In genomic region chr6:124480295-124480694, GRCm38 (mm10) we compare ENCODE assay signal across 9 mouse cellular contexts. TPM values are rescaled to one million over a fixed set of nuclear protein-coding genes. Genes with fewer than 3 reads are reported as not detected.
DNase-seq lines count a peak whose midpoint lies in the region; ATAC-seq lines count a peak whose summit lies in the region.
"Had no signal": no experiment of that assay in that cellular context is flagged by ENCODE, and none has a peak within 500 bp of the region (broad histone marks: within the 10 kb centered on the region; RNA-seq: fewer than 3 reads in every experiment).

No protein-coding gene starts in this region.

- H3K4me2 ChIP-seq in forebrain, embryonic 14.5 days (ENCODE audit: low read length), result no peak overlapping the region
- no peak overlapping the region for H3K4me2 ChIP-seq in forebrain, embryonic 11.5 days (ENCODE audit: low read depth, low read length, severe bottlenecking)
- no peak overlapping the region for H3K4me2 ChIP-seq in liver, embryonic 16.5 days (ENCODE audit: low read depth, low read length)
- no peak overlapping the region for H3K4me2 ChIP-seq in liver, embryonic 12.5 days
- H3K4me2 ChIP-seq: heart, embryonic 11.5 days had no signal

- DNase-seq in forebrain, embryonic 14.5 days (ENCODE audit: low spot score), result peak; percentile 73
- no peak for DNase-seq in forebrain, embryonic 11.5 days (ENCODE audit: low spot score)
- peak; percentile 78 for DNase-seq in brain, adult 2 months (ENCODE audit: low read depth, low spot score)
- peak; percentile 23 to 30 for DNase-seq in natural killer cell, adult 2 months (ENCODE audit: low spot score in 2 of 2)
- no peak for DNase-seq in gastrocnemius, postnatal 14 days
- no peak for DNase-seq in frontal cortex, postnatal 14 days (ENCODE audit: low spot score in 2 of 2)

- no peak overlapping the region for H3K9ac ChIP-seq in forebrain, embryonic 14.5 days (ENCODE audit: low read length)
- no peak overlapping the region for H3K9ac ChIP-seq in forebrain, embryonic 11.5 days (ENCODE audit: low read length)
- H3K9ac ChIP-seq in liver, embryonic 16.5 days (ENCODE audit: low read depth, low read length), result no peak overlapping the region
- no peak overlapping the region for H3K9ac ChIP-seq in liver, embryonic 12.5 days

- ATAC-seq in forebrain, embryonic 14.5 days, result no peak
- ATAC-seq in forebrain, embryonic 11.5 days (replicated peaks; ENCODE audit: low FRiP score), result no peak
- no peak for ATAC-seq in liver, embryonic 16.5 days (ENCODE audit: low read depth)
- no peak for ATAC-seq in liver, embryonic 12.5 days

- H3K4me3 ChIP-seq in forebrain, embryonic 14.5 days (ENCODE audit: low read depth, low read length), result no peak overlapping the region
- H3K4me3 ChIP-seq in forebrain, embryonic 11.5 days (ENCODE audit: low read depth, low read length), result no peak overlapping the region
- no peak overlapping the region for H3K4me3 ChIP-seq in liver, embryonic 16.5 days (ENCODE audit: low read depth, low read length)
- no peak overlapping the region for H3K4me3 ChIP-seq in liver, embryonic 12.5 days

- H3K27me3 ChIP-seq in forebrain, embryonic 14.5 days (replicated peaks; ENCODE audit: control insufficient read depth, insufficient read depth, low read length), result no peaks in the 10 kb centered on the region
- no peaks in the 10 kb centered on the region for H3K27me3 ChIP-seq in forebrain, embryonic 11.5 days (ENCODE audit: control insufficient read depth, insufficient read depth, low read length)
- no peaks in the 10 kb centered on the region for H3K27me3 ChIP-seq in liver, embryonic 16.5 days (ENCODE audit: control insufficient read depth, insufficient read depth, low read depth, low read length)
- 0 out of 2 replicates have a peak, but pooled peaks cover 3% of the 10 kb centered on the region for H3K27me3 ChIP-seq in liver, embryonic 12.5 days (replicated peaks)

- 60% methylated on average over 4 of the region's 4 CpGs for WGBS in forebrain, embryonic 14.5 days
- 55% methylated on average over 4 of the region's 4 CpGs for WGBS in forebrain, embryonic 11.5 days
- 33% methylated on average over 4 of the region's 4 CpGs for WGBS in liver, embryonic 16.5 days (ENCODE audit: insufficient replicate concordance)
- 38% methylated on average over 4 of the region's 4 CpGs for WGBS in liver, embryonic 12.5 days (ENCODE audit: insufficient replicate concordance)

- H3K4me1 ChIP-seq in forebrain, embryonic 14.5 days (ENCODE audit: control insufficient read depth, insufficient read depth, low read length), result no peaks in the 10 kb centered on the region
- no peaks in the 10 kb centered on the region for H3K4me1 ChIP-seq in forebrain, embryonic 11.5 days (replicated peaks; ENCODE audit: control insufficient read depth, insufficient read depth, low read length)
- peaks cover 32% of the 10 kb centered on the region for H3K4me1 ChIP-seq in liver, embryonic 16.5 days (ENCODE audit: control insufficient read depth, low read depth, low read length)
- H3K4me1 ChIP-seq in liver, embryonic 12.5 days, result peaks cover 39% of the 10 kb centered on the region

- intact Hi-C loops in gastrocnemius, postnatal 14 days (cut with DNase I; ENCODE audit: low total_unique reads), result no loop called here

- H3K36me3 ChIP-seq in forebrain, embryonic 14.5 days (ENCODE audit: control insufficient read depth, insufficient read depth, low read length), result no peaks in the 10 kb centered on the region
- no peaks in the 10 kb centered on the region for H3K36me3 ChIP-seq in forebrain, embryonic 11.5 days (ENCODE audit: control insufficient read depth, insufficient read depth, low read length)
- H3K36me3 ChIP-seq in liver, embryonic 16.5 days (ENCODE audit: control insufficient read depth, insufficient read depth), result no peaks in the 10 kb centered on the region
- no peaks in the 10 kb centered on the region for H3K36me3 ChIP-seq in liver, embryonic 12.5 days

- no peak overlapping the region for H3K27ac ChIP-seq in forebrain, embryonic 14.5 days (ENCODE audit: low read depth, low read length)
- H3K27ac ChIP-seq in forebrain, embryonic 11.5 days (ENCODE audit: low read depth, low read length), result no peak overlapping the region
- H3K27ac ChIP-seq in liver, embryonic 16.5 days (ENCODE audit: low read length), result 0 out of 2 replicates have a peak overlapping the region, but pooled peaks have one; percentile 10
- no peak overlapping the region for H3K27ac ChIP-seq in liver, embryonic 12.5 days

- H3K9me3 ChIP-seq in forebrain, embryonic 14.5 days (replicated peaks; ENCODE audit: control insufficient read depth, low read length), result no peaks in the 10 kb centered on the region
- H3K9me3 ChIP-seq in forebrain, embryonic 11.5 days (ENCODE audit: control insufficient read depth, low read length), result no peaks in the 10 kb centered on the region
- H3K9me3 ChIP-seq in liver, embryonic 16.5 days (replicated peaks; ENCODE audit: control insufficient read depth, low read length), result no peaks in the 10 kb centered on the region
- no peaks in the 10 kb centered on the region for H3K9me3 ChIP-seq in liver, embryonic 12.5 days (replicated peaks)

RNA-seq across cellular contexts. Expression of gene C1rl, which starts 12.6 kb away (rescaled TPM):
- polyA plus RNA-seq in forebrain, embryonic 14.5 days (2014; fragmentation: Nextera tagmentation; extraction: Ambion mirVana), result 0.17 and 0.27 TPM in 2 replicates
- 0.08 and 0.21 TPM in 2 replicates for polyA plus RNA-seq in forebrain, embryonic 11.5 days (2014; fragmentation: Nextera tagmentation; extraction: Ambion mirVana)
- 14.1 and 15.8 TPM in 2 replicates for polyA plus RNA-seq in liver, embryonic 16.5 days (2015; fragmentation: Nextera tagmentation; extraction: Ambion mirVana)
- 4.4 and 4.5 TPM in 2 replicates for polyA plus RNA-seq in liver, embryonic 12.5 days (2016; fragmentation: Nextera tagmentation; extraction: Ambion mirVana)
- 1 to 10 TPM in 1 of 2 experiments, under 1 TPM in 1; 0.64 to 1.2 TPM for total RNA-seq in gastrocnemius, postnatal 14 days (2021)

RNA-seq across cellular contexts. Expression of gene Clstn3, which starts 15.7 kb away (rescaled TPM):
- polyA plus RNA-seq in forebrain, embryonic 14.5 days (2014; fragmentation: Nextera tagmentation; extraction: Ambion mirVana), result 34.1 and 48.7 TPM in 2 replicates
- polyA plus RNA-seq in forebrain, embryonic 11.5 days (2014; fragmentation: Nextera tagmentation; extraction: Ambion mirVana), result 12.8 and 15.2 TPM in 2 replicates
- 4.9 and 5.1 TPM in 2 replicates for polyA plus RNA-seq in liver, embryonic 16.5 days (2015; fragmentation: Nextera tagmentation; extraction: Ambion mirVana)
- 4.1 and 5.0 TPM in 2 replicates for polyA plus RNA-seq in liver, embryonic 12.5 days (2016; fragmentation: Nextera tagmentation; extraction: Ambion mirVana)
- 1 to 10 TPM in 1 of 2 experiments, under 1 TPM in 1; 0.60 to 1.6 TPM for total RNA-seq in gastrocnemius, postnatal 14 days (2021)

RNA-seq across cellular contexts. Expression of gene C1ra, which starts 31.9 kb away (rescaled TPM):
- polyA plus RNA-seq in forebrain, embryonic 14.5 days (2014; fragmentation: Nextera tagmentation; extraction: Ambion mirVana), result 0.19 and 0.24 TPM in 2 replicates
- polyA plus RNA-seq in forebrain, embryonic 11.5 days (2014; fragmentation: Nextera tagmentation; extraction: Ambion mirVana), result 0.08 and 0.35 TPM in 2 replicates
- 26.7 and 30.1 TPM in 2 replicates for polyA plus RNA-seq in liver, embryonic 16.5 days (2015; fragmentation: Nextera tagmentation; extraction: Ambion mirVana)
- polyA plus RNA-seq in liver, embryonic 12.5 days (2016; fragmentation: Nextera tagmentation; extraction: Ambion mirVana), result 4.5 and 4.6 TPM in 2 replicates
- total RNA-seq in gastrocnemius, postnatal 14 days (2021), result 10 to 100 TPM; 11.8 to 16.3 TPM

Comparison
In these comparisons a context has a peak if more than half of its experiments do, and no peak if none do; other contexts are left out.
1. DNase-seq: peak in forebrain, embryonic 14.5 days (single experiment), brain, adult 2 months (single experiment) and natural killer cell, adult 2 months (2 of 2); none in forebrain, embryonic 11.5 days (single experiment), gastrocnemius, postnatal 14 days (single experiment) and frontal cortex, postnatal 14 days (0 of 2).